Mouse (Mus musculus): Measurements from ENCODE around the gene Vps45.

The Vps45 gene

GRCm38 (mm10) chr3:96038851-96039250, 19.4 kb downstream of the Vps45 start:
- no peak for DNase-seq (ENCODE audit: low spot score)

DNA sequence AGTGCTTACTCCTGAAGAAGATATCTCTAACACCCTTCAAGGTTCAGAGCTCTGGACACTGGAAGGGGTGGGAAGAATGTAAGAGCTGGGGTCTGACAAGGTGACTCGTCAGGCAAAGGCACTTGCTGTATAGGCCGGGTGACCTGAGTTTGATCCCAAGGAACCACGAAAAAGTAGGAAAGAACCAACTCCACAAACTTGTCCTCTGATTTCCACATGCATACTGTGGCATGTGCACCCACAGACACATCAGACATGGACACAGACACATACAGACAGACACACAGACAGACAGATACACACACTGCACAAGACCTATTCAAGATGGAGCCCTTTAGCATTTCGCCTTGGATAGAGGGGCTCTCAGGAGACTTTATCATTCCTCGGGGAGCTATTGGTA, 20.1 kb downstream of the Vps45 start:
- DNase-seq (ENCODE audit: low spot score): no peak

DNA sequence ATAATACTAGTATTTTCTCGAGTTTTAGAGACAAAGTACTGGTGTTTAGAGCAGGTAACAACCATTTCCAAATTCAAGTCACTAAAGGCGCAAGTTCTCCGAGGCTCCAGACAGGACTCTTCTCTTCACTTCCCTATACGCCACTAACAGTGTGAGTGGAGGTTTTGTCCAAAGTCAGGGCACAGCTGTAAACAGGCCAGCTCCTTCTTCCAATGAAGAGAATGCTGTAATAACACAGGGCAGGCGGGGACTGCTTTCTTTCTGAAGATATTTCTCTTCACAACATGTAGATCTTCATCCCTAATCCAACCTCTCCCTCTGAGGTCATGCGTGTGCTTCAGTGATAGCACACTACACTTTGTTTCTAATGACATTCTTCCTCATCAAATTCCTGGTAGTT, 21.5 kb downstream of the Vps45 start:
- DNase-seq (ENCODE audit: low spot score): no peak

- DNase-seq (ENCODE audit: low spot score): no peak
These were observed 25.2 kb downstream of the Vps45 start for GRCm38 (mm10) chr3:96033046-96033445.

DNA sequence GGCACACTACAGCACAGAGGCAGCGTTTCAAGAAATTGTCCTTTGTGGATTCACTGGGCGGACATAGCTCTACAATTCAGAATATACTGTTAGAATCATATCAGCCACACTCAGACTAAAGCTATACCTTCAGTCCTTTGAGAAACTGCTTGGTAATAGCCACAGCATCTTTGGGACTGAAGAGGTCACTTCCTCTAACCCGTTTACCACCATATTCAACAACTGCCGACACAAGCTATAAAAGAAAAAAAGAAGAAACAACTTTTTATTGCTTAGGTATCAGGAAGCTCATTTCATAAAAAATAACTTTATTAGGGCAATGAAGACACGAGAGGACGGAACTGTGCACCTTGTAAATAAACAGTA, 25.6 kb downstream of the Vps45 start:
- DNase-seq (ENCODE audit: low spot score): no peak

DNA sequence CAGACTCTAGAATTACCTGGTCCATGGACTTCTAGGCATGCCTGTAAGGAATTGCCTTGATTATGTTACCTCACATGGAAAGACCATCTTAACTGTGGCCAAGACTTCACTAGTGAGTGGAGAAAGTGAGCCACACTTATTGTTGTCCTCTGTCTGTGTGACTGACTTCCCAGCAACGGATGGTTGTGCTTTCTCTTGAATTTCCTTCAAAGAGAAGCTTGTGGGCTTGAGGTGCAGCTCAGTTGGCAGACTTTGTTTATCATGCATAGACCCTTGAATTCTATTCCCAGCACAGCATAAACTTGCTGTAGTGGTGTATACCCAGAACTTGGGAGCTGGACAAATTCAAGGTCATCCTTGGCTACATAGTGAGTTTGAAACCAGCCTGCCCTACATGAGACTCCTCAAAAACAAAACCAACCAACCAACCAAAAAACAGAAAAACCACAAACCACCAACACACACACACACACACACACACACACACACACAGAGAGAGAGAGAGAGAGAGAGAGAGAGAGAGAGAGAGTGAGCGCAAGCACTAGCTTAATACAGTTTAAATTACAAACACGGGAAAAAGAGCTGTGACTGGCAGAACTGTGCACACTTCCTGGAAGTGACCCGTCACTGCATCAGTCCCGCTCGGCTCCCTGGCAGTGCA, 26.1 kb downstream of the Vps45 start:
- no peak for DNase-seq (ENCODE audit: low spot score)

- no peak for DNase-seq (ENCODE audit: low spot score)
These were observed 28.5 kb downstream of the Vps45 start for GRCm38 (mm10) chr3:96029766-96030165.

DNA sequence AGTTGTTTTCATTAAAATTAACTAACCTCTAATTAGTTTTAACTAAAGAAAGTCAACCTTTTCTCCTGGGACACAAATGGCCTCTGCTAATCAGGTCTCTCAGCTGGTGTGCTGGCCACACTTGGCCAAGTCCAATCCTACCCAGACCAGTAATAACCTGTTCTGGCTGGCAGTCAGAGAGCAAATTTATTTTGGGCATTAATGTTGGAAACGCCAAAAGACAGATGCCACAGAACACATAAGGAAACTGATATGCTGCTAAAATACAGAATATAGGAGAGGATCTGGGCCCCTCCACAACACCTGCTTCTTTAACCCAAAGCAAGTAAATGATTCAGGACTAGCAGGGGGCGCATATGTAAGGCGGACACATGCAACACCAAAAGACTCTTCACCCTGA, 28.9 kb downstream of the Vps45 start:
- DNase-seq (ENCODE audit: low spot score): no peak

- DNase-seq (ENCODE audit: low spot score): no peak
These were observed 30.4 kb downstream of the Vps45 start for GRCm38 (mm10) chr3:96027875-96028274.

GRCm38 (mm10) chr3:96027145-96027544, 31.1 kb downstream of the Vps45 start:
- DNase-seq (ENCODE audit: low spot score): no peak

DNA sequence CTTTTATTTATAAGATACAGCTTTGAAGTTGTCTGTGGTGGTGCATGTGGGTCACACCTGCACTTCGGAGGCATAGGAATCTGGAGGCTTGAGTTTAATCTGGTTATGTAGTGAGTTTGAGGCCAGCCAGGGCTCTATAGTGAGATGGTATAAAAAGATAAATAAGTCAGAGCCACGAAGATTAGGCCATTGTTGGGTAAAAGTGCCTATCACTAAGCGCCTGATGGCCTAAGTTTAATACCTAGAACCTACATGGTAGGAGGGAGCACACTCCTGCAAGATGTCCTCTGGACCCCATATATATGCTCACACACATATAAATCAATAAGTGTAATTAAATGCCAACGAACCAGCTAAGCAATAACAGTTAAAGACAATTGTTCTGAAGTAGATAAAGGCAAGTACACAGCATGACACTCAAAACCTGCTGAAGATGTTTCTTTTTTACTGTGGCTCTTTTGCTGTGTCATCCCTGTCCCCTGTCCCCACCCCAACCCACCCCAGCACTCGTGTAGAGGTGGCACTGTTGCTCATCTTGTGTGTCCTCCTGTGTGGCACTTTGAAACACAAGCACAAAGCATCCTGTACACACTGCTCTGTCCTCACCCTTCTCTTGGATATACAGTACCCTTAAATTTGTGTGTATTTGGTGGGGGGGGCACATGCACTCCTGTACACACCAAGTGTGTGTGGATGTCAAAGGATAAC, 36.7 kb downstream of the Vps45 start:
- DNase-seq (ENCODE audit: low spot score): no peak

DNA sequence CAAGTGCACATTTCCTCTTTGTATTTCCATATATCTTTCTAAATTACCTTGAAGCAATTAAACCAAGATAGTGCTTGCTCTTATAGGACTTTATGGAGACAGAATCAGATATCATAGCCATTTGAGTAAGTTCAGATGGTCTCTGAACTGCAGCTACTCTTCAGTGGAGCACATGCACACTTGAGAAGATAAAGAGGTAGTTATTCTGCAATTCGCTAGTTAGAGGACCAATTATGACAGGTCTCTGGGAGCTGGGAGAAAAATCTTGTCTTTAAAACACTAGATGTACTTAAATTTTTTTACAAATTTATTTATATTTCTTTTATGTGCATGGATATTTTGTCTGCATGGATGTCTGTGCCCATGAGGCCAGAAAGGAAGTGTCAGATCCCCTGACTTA, 37.5 kb downstream of the Vps45 start:
- no peak for DNase-seq (ENCODE audit: low spot score)

DNA sequence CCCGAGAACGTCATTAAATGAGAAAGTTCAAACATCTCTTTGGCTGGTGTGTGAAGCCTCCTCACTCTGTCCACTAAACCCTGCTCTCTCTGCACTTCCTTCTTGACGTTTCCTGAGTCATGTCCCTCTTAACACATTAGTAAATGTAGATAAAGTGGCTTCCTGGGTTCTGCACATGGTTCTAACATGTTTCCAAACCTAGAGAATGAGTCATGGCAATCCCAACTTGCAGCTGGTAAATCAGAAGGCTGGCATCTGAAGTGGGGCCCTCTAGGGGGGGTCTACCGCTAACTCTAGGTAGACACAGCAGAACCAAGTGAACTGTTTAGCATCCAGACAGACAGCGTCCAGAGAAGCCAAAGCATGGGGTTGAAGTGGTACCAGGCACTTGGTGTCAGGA, 40.8 kb downstream of the Vps45 start:
- no peak for DNase-seq (ENCODE audit: low spot score)

DNA sequence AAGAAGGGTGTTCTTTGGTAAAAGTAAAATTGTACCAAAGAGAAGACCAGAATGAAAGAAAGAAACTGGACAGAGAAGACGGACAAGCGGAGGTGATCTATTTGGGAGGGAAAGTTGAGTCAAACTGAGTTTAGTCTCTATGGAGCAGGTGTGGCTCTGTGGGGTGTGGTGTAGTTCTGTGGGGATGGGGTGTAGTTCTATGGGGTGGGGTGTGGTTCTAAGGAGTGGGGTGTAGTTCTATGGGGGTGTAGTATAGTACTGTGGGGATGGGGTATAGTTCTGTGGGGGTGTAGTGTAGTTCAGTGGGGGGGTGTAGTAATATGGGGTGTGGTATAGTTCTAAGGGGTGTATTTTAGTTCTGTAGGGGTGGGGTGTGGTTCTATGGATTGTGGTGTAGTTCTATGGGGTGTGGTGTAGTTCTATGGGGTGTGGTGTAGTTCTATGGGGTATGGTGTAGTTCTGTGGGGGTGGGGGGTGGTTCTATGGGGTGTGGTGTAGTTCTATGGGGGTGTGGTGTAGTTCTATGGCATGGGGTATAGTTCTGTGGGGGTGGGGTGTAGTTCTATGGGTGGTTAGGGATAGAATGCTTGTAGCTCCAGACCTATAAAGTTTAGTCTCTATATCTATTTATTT, 41.9 kb downstream of the Vps45 start:
- no peak for DNase-seq (ENCODE audit: low spot score)

DNA sequence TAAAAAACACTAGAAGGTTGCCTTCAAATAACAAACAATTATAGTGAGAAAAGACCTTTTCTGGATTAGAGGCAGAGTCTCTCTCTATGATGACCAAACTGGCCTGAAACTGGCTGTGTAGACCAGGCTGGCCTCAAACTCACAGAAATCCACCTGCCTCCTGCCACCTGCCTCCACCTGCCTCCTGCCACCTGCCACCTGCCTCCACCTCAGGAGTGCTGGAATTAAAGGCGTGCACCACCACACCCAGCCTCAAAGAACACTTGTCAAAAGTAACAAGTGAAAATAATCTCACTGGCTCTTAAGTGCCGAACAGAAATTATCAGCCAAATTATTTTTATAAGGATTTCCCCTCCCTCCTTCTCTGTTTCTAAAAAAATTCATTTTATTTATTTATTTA, 42.6 kb downstream of the Vps45 start:
- DNase-seq (ENCODE audit: low spot score): no peak

DNA sequence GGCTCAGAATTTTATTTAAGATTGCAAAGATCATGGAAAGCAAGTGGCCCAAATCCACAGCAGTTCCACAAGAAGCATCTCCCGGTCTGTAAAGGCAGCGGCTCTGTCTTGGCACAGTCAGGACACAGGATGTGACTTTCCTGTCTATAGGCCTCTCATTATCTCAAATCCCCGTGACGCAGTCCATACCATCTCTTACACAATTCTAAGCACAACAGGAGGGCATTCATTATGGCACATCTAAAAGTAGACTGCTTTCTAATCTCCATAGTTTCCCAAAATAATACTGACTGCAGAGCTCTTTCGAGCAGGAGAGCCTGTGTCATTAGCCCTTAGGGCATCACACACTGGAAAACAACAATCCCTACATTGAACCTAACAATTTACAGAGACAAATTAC, 45.5 kb downstream of the Vps45 start:
- no peak for DNase-seq (ENCODE audit: low spot score)

GRCm38 (mm10) chr3:96008463-96008862, 49.8 kb downstream of the Vps45 start:
- no peak for DNase-seq (ENCODE audit: low spot score)

GRCm38 (mm10) chr3:96001560-96001959, 56.7 kb downstream of the Vps45 start:
- DNase-seq (ENCODE audit: low spot score): no peak

DNA sequence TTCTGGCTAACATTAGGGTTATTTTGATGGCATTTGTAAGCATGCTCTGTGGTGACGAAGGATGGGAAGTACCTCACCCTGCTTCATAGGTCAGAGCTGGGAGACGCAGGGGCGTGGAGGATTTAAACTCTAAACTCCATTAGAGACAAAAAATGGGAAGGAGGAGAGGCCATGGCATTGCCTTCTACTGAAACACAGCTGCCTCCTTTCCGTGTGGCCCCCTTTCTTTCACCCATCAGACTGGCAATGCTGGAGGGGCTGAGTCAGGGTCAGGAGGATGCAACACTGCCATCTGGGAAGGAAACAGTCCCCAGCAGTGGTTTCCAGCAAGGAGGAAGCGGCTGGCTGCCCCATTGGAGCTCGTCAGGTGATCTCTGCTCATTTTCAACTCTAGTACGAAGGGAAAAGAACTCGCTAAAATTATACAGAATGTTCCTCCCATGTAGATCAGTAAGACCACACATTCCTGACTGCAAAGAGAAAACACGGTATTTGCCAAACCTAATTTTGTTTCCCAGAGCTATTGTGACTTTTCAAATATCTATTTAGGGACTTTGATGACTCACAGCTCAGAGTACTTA, 57.3 kb downstream of the Vps45 start:
- no peak for DNase-seq (ENCODE audit: low spot score)

DNA sequence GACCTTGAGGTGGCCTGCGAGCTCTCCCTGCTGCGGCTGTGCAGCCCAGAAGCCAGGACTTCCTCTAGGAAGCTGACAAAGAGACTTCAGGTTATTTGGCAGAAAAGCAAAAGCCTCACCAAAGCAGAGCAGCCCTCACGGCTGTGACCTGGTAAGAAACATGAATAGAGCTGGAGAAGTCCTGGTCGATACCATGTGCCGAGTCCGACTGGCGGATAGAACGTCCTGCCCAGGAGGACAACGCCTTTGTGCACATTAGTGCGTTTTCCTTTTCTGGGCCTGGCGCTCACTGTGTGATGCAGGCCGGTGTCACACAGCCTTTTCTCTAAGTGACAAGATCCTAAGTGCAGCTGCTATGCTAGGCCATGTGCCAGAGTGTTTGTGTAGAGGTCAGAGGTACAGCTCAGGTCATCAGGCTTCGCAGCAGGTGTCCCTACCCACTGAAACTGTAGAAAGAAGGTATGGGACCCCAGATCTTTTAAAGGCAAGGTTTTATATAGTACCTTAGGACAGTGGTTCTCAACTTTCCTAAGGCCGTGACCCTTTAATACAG, 58.1 kb downstream of the Vps45 start:
- DNase-seq (ENCODE audit: low spot score): no peak

- no peak for DNase-seq (ENCODE audit: low spot score)
These were observed 58.8 kb downstream of the Vps45 start for GRCm38 (mm10) chr3:95999308-96000079.

DNA sequence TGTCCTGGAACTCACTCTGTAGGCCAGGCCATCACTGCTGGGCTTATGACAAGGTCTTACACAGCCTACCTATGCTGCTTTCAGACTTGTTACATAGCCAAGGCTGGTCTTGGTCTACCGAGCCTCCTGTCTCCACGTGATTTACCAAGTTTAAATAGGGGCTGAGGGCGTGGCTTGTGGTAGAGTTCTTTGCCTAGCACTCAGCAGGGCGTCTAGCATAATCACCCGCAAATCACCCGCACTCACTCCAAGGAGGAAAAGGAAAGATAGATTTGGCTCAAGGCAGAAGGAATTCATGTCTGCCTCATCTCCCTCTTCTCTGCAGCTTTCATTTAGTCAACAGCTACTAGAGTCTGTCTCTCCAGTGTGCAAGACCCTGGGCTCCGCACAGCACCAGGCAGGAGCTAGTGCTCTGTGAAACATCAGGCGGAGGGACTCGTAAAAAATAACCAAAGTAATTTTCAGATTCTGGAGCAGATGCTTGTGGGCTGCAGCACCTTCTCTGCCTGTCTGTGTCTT, 61.0 kb downstream of the Vps45 start:
- no peak for DNase-seq (ENCODE audit: low spot score)
